Mouse (Mus musculus): ENCODE measurements at regions not wholly inside any gene's neighbourhood (a gene's known extent, or its start where the extent isn't known, plus 50 kb on each side); places are given as distances from the start of the nearest gene placed in this dataset.

DNA sequence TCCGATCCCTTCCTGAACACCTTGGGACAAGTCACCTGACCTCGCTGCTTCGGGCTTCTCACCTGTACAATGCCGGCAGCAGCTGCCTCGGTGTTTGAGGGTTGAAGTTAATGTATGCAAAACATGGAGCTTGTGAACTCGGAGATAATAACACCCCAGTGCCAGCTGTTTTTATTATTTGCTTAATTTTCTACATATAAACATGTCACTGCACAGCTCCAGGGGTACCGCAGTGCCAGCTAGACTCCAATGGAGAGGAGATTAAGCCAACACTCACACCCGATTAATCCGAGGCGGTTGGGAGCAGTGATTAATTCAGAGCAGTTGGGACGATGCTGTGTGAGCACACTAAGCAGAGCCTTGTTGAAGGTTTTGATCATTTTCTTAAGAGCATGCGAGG is 67.2 kb upstream of the Ppp2r5c start:
- Histone ChIP-seq H3K36me3 (ENCODE audit: insufficient read depth, low read length) (no peaks in the 10 kb centered on the region), H3K4me3 (replicated peaks; ENCODE audit: low read length) (no peak overlapping the region), H3K4me1 (replicated peaks; ENCODE audit: low read depth, low read length) (peaks cover 25% of the 10 kb centered on the region), H3K9me3 (ENCODE audit: low read length) (peaks cover 5% of the 10 kb centered on the region; the same call in 1 of the 2 replicates), H3K27me3 (ENCODE audit: insufficient read depth, low read length) (peaks cover 28% of the 10 kb centered on the region)
- no peak for TF ChIP-seq NANOG (IDR thresholded peaks at IDR 0.05; ENCODE audit: borderline replicate concordance, low read length)
- TF ChIP-seq CTCF (conservative IDR thresholded peaks at IDR 0.05; ENCODE audit: low read length), result no peak
- TF ChIP-seq POU5F1 (IDR thresholded peaks at IDR 0.05; ENCODE audit: borderline replicate concordance, low read length), result no peak

GRCm38 (mm10) chr12:110380831-110381750 is 65.8 kb upstream of the Ppp2r5c start:
- no peak for TF ChIP-seq CTCF (conservative IDR thresholded peaks at IDR 0.05; ENCODE audit: low read length)
- Histone ChIP-seq H3K4me1 (replicated peaks; ENCODE audit: low read depth, low read length) (peaks cover 25% of the 10 kb centered on the region), H3K27me3 (ENCODE audit: insufficient read depth, low read length) (peaks cover 20% of the 10 kb centered on the region)

GRCm38 (mm10) chr12:110385031-110385430 is 61.9 kb upstream of the Ppp2r5c start:
- peaks cover 16% of the 10 kb centered on the region; the same call in 1 of the 2 replicates for H3K4me1 ChIP-seq (replicated peaks; ENCODE audit: low read depth, low read length)
- no peak overlapping the region for H3K4me3 ChIP-seq (replicated peaks; ENCODE audit: low read length)
- TF ChIP-seq NANOG (IDR thresholded peaks at IDR 0.05; ENCODE audit: borderline replicate concordance, low read length) (no peak), CTCF (conservative IDR thresholded peaks at IDR 0.05; ENCODE audit: low read length) (no peak), POU5F1 (IDR thresholded peaks at IDR 0.05; ENCODE audit: borderline replicate concordance, low read length) (no peak)
- H3K9me3 ChIP-seq (ENCODE audit: low read length), result peaks cover 5% of the 10 kb centered on the region; the same call in 1 of the 2 replicates
- peaks cover 13% of the 10 kb centered on the region for H3K27me3 ChIP-seq (ENCODE audit: insufficient read depth, low read length)
- no peaks in the 10 kb centered on the region for H3K36me3 ChIP-seq (ENCODE audit: insufficient read depth, low read length)

More at GRCm38 (mm10) chr12:110380831-110381750, 65.8 kb upstream of the Ppp2r5c start:
- H3K4me3 ChIP-seq (replicated peaks; ENCODE audit: low read length), result no peak overlapping the region
- H3K36me3 ChIP-seq (ENCODE audit: insufficient read depth, low read length), result no peaks in the 10 kb centered on the region
- H3K9me3 ChIP-seq (ENCODE audit: low read length), result peaks cover 5% of the 10 kb centered on the region; the same call in 1 of the 2 replicates

DNA sequence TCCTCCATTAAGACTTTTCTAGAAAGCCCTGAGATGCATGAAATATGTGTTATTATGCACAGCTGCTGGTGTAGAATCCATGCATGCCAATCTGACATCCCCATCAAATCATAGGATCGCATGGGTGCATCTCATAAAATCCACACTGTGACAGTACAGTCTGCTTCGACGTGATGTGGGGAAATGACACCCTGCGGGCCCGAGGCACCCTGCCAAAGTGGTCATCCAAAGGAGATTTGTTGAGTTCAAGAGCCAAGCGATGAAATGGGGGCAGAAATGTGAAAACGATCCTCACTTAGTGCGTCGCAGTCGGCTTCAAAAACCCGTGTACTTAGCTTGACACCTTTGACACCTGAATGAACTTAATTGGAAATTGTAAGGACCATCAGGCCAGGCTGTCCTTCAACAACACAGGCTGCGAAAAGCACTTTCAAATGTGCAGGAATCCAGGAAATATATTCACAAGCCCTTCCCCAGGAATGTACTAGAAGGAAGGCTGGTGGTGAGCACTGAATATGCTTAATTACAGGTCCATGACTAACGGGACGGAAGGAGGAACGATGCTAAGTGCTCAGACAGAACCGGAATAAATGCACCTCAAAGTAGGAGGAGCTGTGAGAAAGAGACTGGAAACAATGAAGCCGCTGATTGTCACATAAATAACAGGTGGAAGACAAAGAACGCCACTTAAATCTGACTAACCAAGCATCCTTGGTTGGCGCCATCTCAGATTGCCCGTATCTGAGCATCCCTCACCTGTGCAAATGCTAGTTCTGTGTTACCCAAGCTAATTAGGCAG is 60.9 kb upstream of the Ppp2r5c start:
- H3K4me3 ChIP-seq (replicated peaks; ENCODE audit: low read length), result no peak overlapping the region
- TF ChIP-seq POU5F1 (IDR thresholded peaks at IDR 0.05; ENCODE audit: borderline replicate concordance, low read length), result no peak
- no peak for TF ChIP-seq NANOG (IDR thresholded peaks at IDR 0.05; ENCODE audit: borderline replicate concordance, low read length)
- no peak for TF ChIP-seq CTCF (conservative IDR thresholded peaks at IDR 0.05; ENCODE audit: low read length)
- H3K27me3 ChIP-seq (ENCODE audit: insufficient read depth, low read length), result peaks cover 5% of the 10 kb centered on the region
- peaks cover 5% of the 10 kb centered on the region; the same call in 1 of the 2 replicates for H3K9me3 ChIP-seq (ENCODE audit: low read length)
- H3K4me1 ChIP-seq (replicated peaks; ENCODE audit: low read depth, low read length), result peaks cover 12% of the 10 kb centered on the region; the same call in 1 of the 2 replicates
- no peaks in the 10 kb centered on the region for H3K36me3 ChIP-seq (ENCODE audit: insufficient read depth, low read length)

GRCm38 (mm10) chr12:110387056-110387455 is 59.9 kb upstream of the Ppp2r5c start:
- TF ChIP-seq CTCF (conservative IDR thresholded peaks at IDR 0.05; ENCODE audit: low read length), result no peak
- no peak for TF ChIP-seq POU5F1 (IDR thresholded peaks at IDR 0.05; ENCODE audit: borderline replicate concordance, low read length)
- TF ChIP-seq NANOG (IDR thresholded peaks at IDR 0.05; ENCODE audit: borderline replicate concordance, low read length), result no peak
- Histone ChIP-seq H3K4me3 (replicated peaks; ENCODE audit: low read length) (no peak overlapping the region), H3K9me3 (ENCODE audit: low read length) (no peaks in the 10 kb centered on the region), H3K36me3 (ENCODE audit: insufficient read depth, low read length) (no peaks in the 10 kb centered on the region), H3K4me1 (replicated peaks; ENCODE audit: low read depth, low read length) (peaks cover 11% of the 10 kb centered on the region; the same call in 1 of the 2 replicates), H3K27me3 (ENCODE audit: insufficient read depth, low read length) (peaks cover 3% of the 10 kb centered on the region)

- Histone ChIP-seq H3K9me3 (ENCODE audit: low read length) (no peaks in the 10 kb centered on the region), H3K27me3 (ENCODE audit: insufficient read depth, low read length) (peaks cover 3% of the 10 kb centered on the region), H3K36me3 (ENCODE audit: insufficient read depth, low read length) (no peaks in the 10 kb centered on the region), H3K4me3 (replicated peaks; ENCODE audit: low read length) (no peak overlapping the region), H3K4me1 (replicated peaks; ENCODE audit: low read depth, low read length) (peaks cover 11% of the 10 kb centered on the region; the same call in 1 of the 2 replicates)
- TF ChIP-seq POU5F1 (IDR thresholded peaks at IDR 0.05; ENCODE audit: borderline replicate concordance, low read length) (no peak), NANOG (IDR thresholded peaks at IDR 0.05; ENCODE audit: borderline replicate concordance, low read length) (no peak), CTCF (conservative IDR thresholded peaks at IDR 0.05; ENCODE audit: low read length) (no peak)
Observed at GRCm38 (mm10) chr12:110387567-110387966, 59.4 kb upstream of the Ppp2r5c start.

- Histone ChIP-seq H3K4me3 (replicated peaks; ENCODE audit: low read length) (no peak overlapping the region), H3K27me3 (ENCODE audit: insufficient read depth, low read length) (peaks cover 3% of the 10 kb centered on the region)
Observed at GRCm38 (mm10) chr12:110389439-110389838, 57.5 kb upstream of the Ppp2r5c start.

DNA sequence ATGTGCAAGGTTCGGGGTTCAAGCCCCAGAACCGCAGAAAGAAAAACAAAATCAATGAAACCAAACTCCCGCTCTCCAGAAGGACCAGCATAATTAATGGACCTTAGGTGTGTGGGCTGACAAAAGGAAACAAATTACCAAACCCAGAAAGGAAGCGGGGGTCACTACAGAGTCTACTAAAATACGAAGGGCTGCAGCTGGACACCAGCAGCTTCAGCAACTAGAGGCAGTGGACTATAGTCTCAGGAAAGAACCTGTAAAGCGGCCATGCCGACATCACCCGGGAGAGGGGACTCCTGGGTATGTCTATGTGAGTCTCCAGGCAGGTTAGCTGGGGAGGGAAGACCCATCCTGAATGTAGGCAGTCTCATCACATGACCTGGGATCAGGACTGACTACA is 55.5 kb upstream of the Ppp2r5c start:
- H3K9me3 ChIP-seq (ENCODE audit: low read length), result no peaks in the 10 kb centered on the region
- H3K4me1 ChIP-seq (replicated peaks; ENCODE audit: low read depth, low read length), result peaks cover 5% of the 10 kb centered on the region; the same call in 1 of the 2 replicates
- TF ChIP-seq POU5F1 (IDR thresholded peaks at IDR 0.05; ENCODE audit: borderline replicate concordance, low read length) (no peak), NANOG (IDR thresholded peaks at IDR 0.05; ENCODE audit: borderline replicate concordance, low read length) (no peak), CTCF (conservative IDR thresholded peaks at IDR 0.05; ENCODE audit: low read length) (no peak)
- no peaks in the 10 kb centered on the region for H3K27me3 ChIP-seq (ENCODE audit: insufficient read depth, low read length)
- H3K4me3 ChIP-seq (replicated peaks; ENCODE audit: low read length), result no peak overlapping the region
- H3K36me3 ChIP-seq (ENCODE audit: insufficient read depth, low read length), result no peaks in the 10 kb centered on the region

More at GRCm38 (mm10) chr12:110389439-110389838, 57.5 kb upstream of the Ppp2r5c start:
- H3K36me3 ChIP-seq (ENCODE audit: insufficient read depth, low read length), result no peaks in the 10 kb centered on the region
- peaks cover 5% of the 10 kb centered on the region; the same call in 1 of the 2 replicates for H3K4me1 ChIP-seq (replicated peaks; ENCODE audit: low read depth, low read length)
- no peaks in the 10 kb centered on the region for H3K9me3 ChIP-seq (ENCODE audit: low read length)
- TF ChIP-seq POU5F1 (IDR thresholded peaks at IDR 0.05; ENCODE audit: borderline replicate concordance, low read length), result no peak
- no peak for TF ChIP-seq CTCF (conservative IDR thresholded peaks at IDR 0.05; ENCODE audit: low read length)
- TF ChIP-seq NANOG (IDR thresholded peaks at IDR 0.05; ENCODE audit: borderline replicate concordance, low read length), result no peak

All from E14TG2a.4 (cell line).